Mouse (Mus musculus): ENCODE measurements around the gene 4930513O06Rik. TPM values are rescaled to one million over a fixed set of nuclear protein-coding genes. Genes with fewer than 3 reads are reported as not detected.

4930513O06Rik gene
- total RNA-seq (2021) = not detected in 2 replicates
- long read RNA-seq, experiment 1 = 0 reads
- long read RNA-seq, experiment 2 = 0 reads

DNA sequence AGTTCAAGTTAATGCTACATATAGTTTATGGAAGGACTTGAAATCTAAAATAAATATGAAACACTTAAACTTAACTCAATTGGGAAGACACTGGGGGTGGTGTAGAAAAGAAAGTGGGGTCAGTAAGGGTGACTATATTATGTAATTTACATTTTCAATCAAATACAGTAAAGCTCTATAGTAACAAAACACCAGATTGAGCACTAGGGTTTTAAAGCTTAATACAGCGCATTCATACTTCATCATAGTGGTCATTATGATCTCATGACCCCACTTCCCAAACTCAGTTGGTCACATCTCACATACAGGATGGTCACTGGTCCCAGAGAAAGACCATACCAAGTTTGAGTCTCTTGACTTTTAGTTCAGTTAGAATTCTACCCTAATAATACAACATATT is at the start of gene 4930513O06Rik:
Gene 4930513O06Rik, plus strand, starts transcription at position 301 of the 400 bp plus-strand sequence.
- no peak for DNase-seq

- no peak for DNase-seq
Measured at GRCm38 (mm10) chrX:139037666-139038065, 48.4 kb upstream of the 4930513O06Rik start.

GRCm38 (mm10) chrX:139039314-139039713 is 46.7 kb upstream of the 4930513O06Rik start:
- DNase-seq = no peak

DNA sequence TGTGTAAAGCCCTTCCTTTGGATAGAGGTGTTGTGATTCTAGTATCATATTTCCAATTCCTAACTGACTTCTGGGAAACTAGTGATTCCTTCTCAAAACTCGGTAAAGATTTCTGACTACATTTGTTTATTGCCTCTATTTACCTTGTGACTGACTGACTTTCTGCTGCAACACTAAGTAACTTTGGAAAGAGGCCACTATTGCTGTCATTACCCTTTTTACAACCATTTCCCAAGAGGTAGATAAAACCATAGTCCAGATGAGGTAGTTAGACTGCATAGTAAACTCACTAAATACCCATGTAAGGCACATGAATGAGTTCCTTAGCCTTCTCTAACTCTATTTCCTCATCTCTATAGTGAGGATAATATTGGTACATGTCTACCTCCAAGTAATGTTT is 44.9 kb upstream of the 4930513O06Rik start:
- DNase-seq = no peak

GRCm38 (mm10) chrX:139051976-139052375 is 34.1 kb upstream of the 4930513O06Rik start:
- no peak for DNase-seq

DNA sequence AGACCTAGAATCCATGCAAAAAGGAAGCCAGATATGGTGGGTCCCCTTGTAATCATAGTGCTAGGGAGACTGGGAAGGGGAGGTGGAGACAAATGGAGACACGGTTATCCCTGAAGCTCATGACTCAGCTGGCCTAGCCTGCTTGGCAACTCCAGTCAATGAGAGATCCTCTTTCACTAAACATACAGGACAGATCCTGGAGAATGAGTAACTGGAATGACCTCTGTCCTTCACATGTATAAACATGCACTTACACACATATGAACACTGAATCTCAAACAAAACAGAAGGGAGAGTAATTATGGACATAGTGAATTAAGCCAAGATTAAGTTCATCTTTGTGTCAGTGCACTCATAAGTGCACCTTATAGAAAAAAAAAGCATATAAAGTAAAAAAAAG is 32.9 kb upstream of the 4930513O06Rik start:
- no peak for DNase-seq

DNA sequence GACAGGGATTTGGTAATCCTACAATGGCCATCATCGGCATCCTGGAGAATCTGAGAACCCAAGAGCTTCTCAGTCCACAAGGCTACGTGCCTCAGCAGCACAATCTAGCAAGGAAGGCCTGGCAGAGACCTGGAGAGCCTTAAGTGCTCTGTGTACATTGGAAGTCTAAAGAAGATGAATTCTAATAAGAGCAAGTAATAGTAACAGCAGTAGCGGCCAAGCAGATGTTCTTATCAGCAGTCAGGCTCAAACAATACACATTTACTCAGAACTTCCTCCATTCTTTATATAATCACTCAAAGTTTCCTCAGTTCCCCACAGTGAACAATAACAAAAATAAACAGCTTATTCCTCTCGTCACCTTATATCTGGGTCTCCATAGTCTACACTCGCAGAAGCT is 22.0 kb upstream of the 4930513O06Rik start:
- no peak for DNase-seq

GRCm38 (mm10) chrX:139078493-139078892 is 7.5 kb upstream of the 4930513O06Rik start:
- DNase-seq = no peak

GRCm38 (mm10) chrX:139085077-139085476 is 966 bp upstream of the 4930513O06Rik start, which contains the start of gene Serpina7:
Serpina7 (minus strand) TSS chrX:139085236.
- DNase-seq = no peak

DNA sequence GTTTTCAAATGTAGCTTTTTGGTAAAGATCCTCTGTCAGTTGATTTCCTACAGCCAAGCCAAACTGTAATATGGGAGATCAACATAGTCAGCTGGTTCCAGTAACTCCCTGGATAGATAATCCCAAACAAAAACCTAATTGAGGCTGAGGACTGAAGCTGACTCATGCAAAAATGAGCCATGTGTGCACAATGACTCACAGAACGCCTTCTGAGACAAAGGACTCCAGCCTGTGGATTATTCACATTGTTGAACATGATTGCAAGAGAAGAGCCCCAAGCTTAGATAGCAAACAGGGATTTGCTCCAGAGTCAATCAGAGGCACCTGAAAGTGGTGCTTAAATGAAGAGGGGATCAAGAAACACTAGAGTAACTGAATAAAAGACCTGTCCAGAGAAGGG is 11.2 kb downstream of the 4930513O06Rik start:
- no peak for DNase-seq

DNA sequence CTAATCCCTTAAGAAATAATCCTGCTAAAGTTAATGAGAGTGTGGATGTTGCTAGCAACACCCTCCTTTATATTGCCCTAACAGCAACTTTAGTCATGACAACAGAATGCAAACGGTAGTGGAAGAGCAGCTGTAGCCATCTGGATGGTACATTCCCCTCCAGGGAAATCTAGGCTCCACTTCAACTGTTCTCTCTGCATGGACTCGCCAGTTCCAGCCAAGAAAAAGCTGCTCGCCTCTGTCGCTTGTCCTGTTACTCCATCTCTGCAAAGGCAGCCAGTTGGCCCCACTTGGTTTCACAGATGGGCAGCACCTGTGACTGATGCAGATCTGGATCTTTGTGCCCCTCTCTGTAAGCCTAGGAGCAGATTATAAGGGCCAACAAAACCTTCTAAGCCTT is 48.0 kb downstream of the 4930513O06Rik start:
- DNase-seq = no peak

Other genes starting within 250 kb of the 4930513O06Rik start
- gene Nrk, start 171.8 kb upstream of the 4930513O06Rik start, total RNA-seq (2021) = 2.4 and 3.0 TPM in 2 replicates
- 0.96 TPM in 1 of 2 replicates, not detected in the other for gene Serpina7, start 1.0 kb upstream of the 4930513O06Rik start, total RNA-seq (2021)
- gene 4933428M09Rik, start 93.0 kb downstream of the 4930513O06Rik start, total RNA-seq (2021) = not detected in 2 replicates
- 4.9 and 5.0 TPM in 2 replicates for gene Mum1l1, start 123.8 kb downstream of the 4930513O06Rik start, total RNA-seq (2021)
- gene Trap1a, start 247.4 kb downstream of the 4930513O06Rik start, total RNA-seq (2021) = not detected in 2 replicates

All from adrenal gland, postnatal 14 days (tissue).